ENCODE assay signal across 17 mouse cellular contexts in genomic region chr9:12900726-12901125, GRCm38 (mm10).
"Had no signal": no experiment of that assay in that cellular context is flagged by ENCODE, and none has a peak within 500 bp of the region (broad histone marks: within the 10 kb centered on the region; RNA-seq: fewer than 3 reads in every experiment).

No protein-coding gene starts in this region.

- H3K27ac ChIP-seq: kidney, postnatal 0 days; layer of hippocampus, adult 2 months; limb, embryonic 12.5 days; liver, embryonic 13.5 days; lung, embryonic 15.5 days; macrophage; midbrain, embryonic 12.5 days; neural tube, embryonic 12.5 days; stomach, embryonic 15.5 days had no signal

- H3K36me3 ChIP-seq: limb, embryonic 12.5 days; liver, embryonic 13.5 days; lung, embryonic 15.5 days; midbrain, embryonic 12.5 days; neural tube, embryonic 12.5 days; stomach, embryonic 15.5 days had no signal

- H3K9ac ChIP-seq: limb, embryonic 12.5 days; liver, embryonic 13.5 days; liver, postnatal 0 days; lung, embryonic 15.5 days; midbrain, embryonic 12.5 days; neural tube, embryonic 12.5 days; stomach, embryonic 15.5 days had no signal

- ATAC-seq: liver, postnatal 0 days had no signal

- H3K4me2 ChIP-seq: limb, embryonic 12.5 days; liver, embryonic 13.5 days; lung, embryonic 15.5 days; midbrain, embryonic 12.5 days; neural tube, embryonic 12.5 days; stomach, embryonic 15.5 days had no signal

- H3K27me3 ChIP-seq: limb, embryonic 12.5 days; liver, embryonic 13.5 days; lung, embryonic 15.5 days; midbrain, embryonic 12.5 days; neural tube, embryonic 12.5 days; stomach, embryonic 15.5 days had no signal

- H3K4me3 ChIP-seq: layer of hippocampus, adult 2 months; limb, embryonic 12.5 days; liver, embryonic 13.5 days; lung, embryonic 15.5 days; midbrain, embryonic 12.5 days; myocyte; neural tube, embryonic 12.5 days; stomach, embryonic 15.5 days had no signal

- H3K4me1 ChIP-seq: limb, embryonic 12.5 days; liver, embryonic 13.5 days; lung, embryonic 15.5 days; midbrain, embryonic 12.5 days; neural tube, embryonic 12.5 days; stomach, embryonic 15.5 days had no signal

- H3K9me3 ChIP-seq: limb, embryonic 12.5 days; liver, embryonic 13.5 days; lung, embryonic 15.5 days; midbrain, embryonic 12.5 days; neural tube, embryonic 12.5 days; stomach, embryonic 15.5 days had no signal

- DNase-seq: kidney, adult 9 months; kidney, postnatal 4 days; liver; liver, embryonic 13.5 days; liver, postnatal 0 days; lung, postnatal 14 days; right cerebral cortex, postnatal 14 days; thymus, postnatal 4 days had no signal
